Mouse (Mus musculus): ENCODE results near the gene Nxpe3. TPM values are rescaled to one million over a fixed set of nuclear protein-coding genes. Genes with fewer than 3 reads are reported as not detected.

The Nxpe3 gene
- total and polyA plus RNA-seq, 3 experiments: 2.7 to 4.3 TPM; not detected in 1

GRCm38 (mm10) chr16:55891346-55891745, 3.7 kb downstream of the Nxpe3 start:
- peak overlapping the region; percentile 24 to 45 for H3K4me3 ChIP-seq (ENCODE audit: control insufficient read depth in 1 of 2, insufficient read depth in 1 of 2, low read depth in 2 of 2, low read length in 2 of 2)
- peaks cover 17 to 32% of the 10 kb centered on the region in 2 experiments for H3K4me1 ChIP-seq (ENCODE audit: control insufficient read depth in 1 of 2, insufficient read depth in 2 of 2, low read length in 2 of 2)
- peaks cover 2% of the 10 kb centered on the region; the same call in 1 of the 2 replicates for H3K79me2 ChIP-seq (ENCODE audit: control insufficient read depth, insufficient read depth, low read length, poor library complexity)
- peak overlapping the region; percentile 69 for H3K27ac ChIP-seq (ENCODE audit: control insufficient read depth, low read depth, low read length)
- no peak for DNase-seq (ENCODE audit: low read depth, low spot score)
- H3K9me3 ChIP-seq (replicated peaks; ENCODE audit: insufficient read depth, low read length): no peaks in the 10 kb centered on the region
- peaks cover 0 to 31% of the 10 kb centered on the region in 2 experiments; a peak in 2 of 4 replicates for H3K36me3 ChIP-seq (ENCODE audit: control insufficient read depth in 1 of 2, insufficient read depth in 2 of 2, low read length in 2 of 2)
- no peaks in the 10 kb centered on the region for H3K27me3 ChIP-seq (ENCODE audit: control insufficient read depth in 1 of 2, insufficient read depth in 2 of 2, low read length in 2 of 2)
- TF ChIP-seq MAFK (IDR thresholded peaks at IDR 0.05; ENCODE audit: borderline replicate concordance, low read depth, low read length) (no peak), SIN3A (IDR thresholded peaks at IDR 0.05; ENCODE audit: low read length) (peak; percentile 16; the same call in 1 of the 2 replicates)
- H3K9ac ChIP-seq (ENCODE audit: control insufficient read depth, low read depth, low read length, poor library complexity, severe bottlenecking): no peak overlapping the region

- no peak for TF ChIP-seq MYC (IDR thresholded peaks at IDR 0.05; ENCODE audit: low read depth, low read length)
- TF ChIP-seq TBP (IDR thresholded peaks at IDR 0.05; ENCODE audit: low read depth, low read length): no peak
- no peak for TF ChIP-seq POLR2AphosphoS5 (IDR thresholded peaks at IDR 0.05; ENCODE audit: borderline replicate concordance, low read depth, low read length)
- TF ChIP-seq CTCF (IDR thresholded peaks at IDR 0.05 in 2 of 3, conservative IDR thresholded peaks at IDR 0.05 in 1 of 3; ENCODE audit: control insufficient read depth in 1 of 3, insufficient read depth in 1 of 3, low read depth in 2 of 3, low read length in 3 of 3, poor library complexity in 1 of 3, severe bottlenecking in 1 of 3): no peak
- TF ChIP-seq SIN3A (IDR thresholded peaks at IDR 0.05; ENCODE audit: low read length): no peak; the same call in 1 of the 2 replicates
- TF ChIP-seq E2F4 (IDR thresholded peaks at IDR 0.05; ENCODE audit: borderline replicate concordance, low read depth, low read length): no peak
- peak; percentile 61 to 75 for TF ChIP-seq EP300 (IDR thresholded peaks at IDR 0.05; ENCODE audit: low read depth in 1 of 2, low read length in 2 of 2)
- no peak for TF ChIP-seq POLR2AphosphoS2 (IDR thresholded peaks at IDR 0.05; ENCODE audit: low read length)
- no peak for TF ChIP-seq KAT2A (conservative IDR thresholded peaks at IDR 0.05; ENCODE audit: low read depth, low read length)
- TF ChIP-seq MAX (IDR thresholded peaks at IDR 0.05; ENCODE audit: low read length): no peak
- no peak for TF ChIP-seq MAZ (IDR thresholded peaks at IDR 0.05; ENCODE audit: low read depth, low read length)
- no peak for TF ChIP-seq GABPA (IDR thresholded peaks at IDR 0.05; ENCODE audit: low read depth, low read length)
- peak; percentile 89 for TF ChIP-seq GATA1 (IDR thresholded peaks at IDR 0.05; ENCODE audit: low read depth, low read length)
- no peak for TF ChIP-seq USF2 (IDR thresholded peaks at IDR 0.05; ENCODE audit: borderline replicate concordance in 1 of 2, insufficient read depth in 1 of 2, low read depth in 1 of 2, low read length in 2 of 2)
- 0 out of 2 replicates have a peak, but pooled peaks have one; percentile 10 for TF ChIP-seq RCOR1 (IDR thresholded peaks at IDR 0.05; ENCODE audit: low read depth, low read length)
- no peak for TF ChIP-seq ZMIZ1 (IDR thresholded peaks at IDR 0.05; ENCODE audit: low read depth, low read length)
- TF ChIP-seq POLR2A (IDR thresholded peaks at IDR 0.05; ENCODE audit: control insufficient read depth in 1 of 2, insufficient read depth in 1 of 2, low read depth in 1 of 2, low read length in 2 of 2, poor library complexity in 1 of 2): no peak
- TF ChIP-seq TCF12 (IDR thresholded peaks at IDR 0.05; ENCODE audit: low read depth, low read length): no peak
- no peak for TF ChIP-seq ZNF384 (IDR thresholded peaks at IDR 0.05; ENCODE audit: low read depth, low read length)
- TF ChIP-seq USF1 (IDR thresholded peaks at IDR 0.05; ENCODE audit: low read depth, low read length): no peak
- TF ChIP-seq BHLHE40 (IDR thresholded peaks at IDR 0.05; ENCODE audit: borderline replicate concordance, low read depth, low read length): no peak
- peak; percentile 70 for TF ChIP-seq ETS1 (IDR thresholded peaks at IDR 0.05; ENCODE audit: low read depth, low read length)
- no peak for TF ChIP-seq JUND (IDR thresholded peaks at IDR 0.05; ENCODE audit: low read depth, low read length)
- TF ChIP-seq ZKSCAN1 (IDR thresholded peaks at IDR 0.05; ENCODE audit: low read depth, low read length): no peak
- Histone ChIP-seq H3K79me2 (ENCODE audit: control insufficient read depth, insufficient read depth, low read length, poor library complexity) (peaks cover 2% of the 10 kb centered on the region; the same call in 1 of the 2 replicates), H3K27me3 (ENCODE audit: control insufficient read depth in 1 of 2, insufficient read depth in 2 of 2, low read length in 2 of 2) (no peaks in the 10 kb centered on the region), H3K9ac (ENCODE audit: control insufficient read depth, low read depth, low read length, poor library complexity, severe bottlenecking) (peak overlapping the region; percentile 39), H3K36me3 (ENCODE audit: control insufficient read depth in 1 of 2, insufficient read depth in 2 of 2, low read length in 2 of 2) (peaks cover 0 to 28% of the 10 kb centered on the region in 2 experiments; a peak in 2 of 4 replicates), H3K4me3 (ENCODE audit: control insufficient read depth in 1 of 2, insufficient read depth in 1 of 2, low read depth in 2 of 2, low read length in 2 of 2) (peak overlapping the region; percentile 26 to 45), H3K27ac (ENCODE audit: control insufficient read depth, low read depth, low read length) (peak overlapping the region; percentile 84), H3K9me3 (replicated peaks; ENCODE audit: insufficient read depth, low read length) (no peaks in the 10 kb centered on the region), H3K4me1 (ENCODE audit: control insufficient read depth in 1 of 2, insufficient read depth in 2 of 2, low read length in 2 of 2) (peaks cover 17 to 29% of the 10 kb centered on the region in 2 experiments)
- peak; percentile 61 for DNase-seq (ENCODE audit: low read depth, low spot score)
Measured at GRCm38 (mm10) chr16:55890346-55891136, 4.5 kb downstream of the Nxpe3 start.
